Mouse (Mus musculus): ENCODE measurements at regions not wholly inside any gene's neighbourhood (a gene's known extent, or its start where the extent isn't known, plus 50 kb on each side); places are given as distances from the start of the nearest gene placed in this dataset.

- TF ChIP-seq EP300 (IDR thresholded peaks at IDR 0.05; ENCODE audit: low read depth) (no peak), CTCF (IDR thresholded peaks at IDR 0.05; ENCODE audit: low read depth) (no peak)
- no peak overlapping the region for H3K4me3 ChIP-seq (ENCODE audit: low read depth, low read length)
- peak overlapping the region; percentile 84; the same call in 1 of the 2 replicates for H3K27ac ChIP-seq (ENCODE audit: low read depth)
- H3K9ac ChIP-seq (replicated peaks; ENCODE audit: low read depth, low read length): no peak overlapping the region
- H3K4me2 ChIP-seq (ENCODE audit: low read depth, low read length): no peak overlapping the region; the same call in 1 of the 2 replicates
- H3K36me3 ChIP-seq (replicated peaks; ENCODE audit: control insufficient read depth, insufficient read depth, low read length): no peaks in the 10 kb centered on the region
- H3K9me3 ChIP-seq (replicated peaks; ENCODE audit: control insufficient read depth, low read length): no peaks in the 10 kb centered on the region
- no peak for ATAC-seq (ENCODE audit: insufficient read depth, low read depth)
- H3K27me3 ChIP-seq (ENCODE audit: control insufficient read depth, insufficient read depth, low read length): no peaks in the 10 kb centered on the region
- H3K4me1 ChIP-seq (ENCODE audit: control insufficient read depth, insufficient read depth): peaks cover 14% of the 10 kb centered on the region
- 40% methylated on average over 3 of the region's 3 CpGs for WGBS
- DNase-seq (ENCODE audit: low spot score): peak; percentile 25
Observed at GRCm38 (mm10) chr15:36373481-36373880, 634.1 kb downstream of the Zfp706 start.

GRCm38 (mm10) chr15:36371382-36371781, 636.2 kb downstream of the Zfp706 start:
- H3K27ac ChIP-seq (ENCODE audit: low read depth): no peak overlapping the region
- ATAC-seq (ENCODE audit: insufficient read depth, low read depth) (no peak), DNase-seq (ENCODE audit: low spot score) (no peak)
- no peak overlapping the region for H3K4me3 ChIP-seq (ENCODE audit: low read depth, low read length)
- no peaks in the 10 kb centered on the region for H3K27me3 ChIP-seq (ENCODE audit: control insufficient read depth, insufficient read depth, low read length)
- no peak overlapping the region for H3K9ac ChIP-seq (replicated peaks; ENCODE audit: low read depth, low read length)
- H3K36me3 ChIP-seq (replicated peaks; ENCODE audit: control insufficient read depth, insufficient read depth, low read length): no peaks in the 10 kb centered on the region
- no peaks in the 10 kb centered on the region for H3K9me3 ChIP-seq (replicated peaks; ENCODE audit: control insufficient read depth, low read length)
- TF ChIP-seq EP300 (IDR thresholded peaks at IDR 0.05; ENCODE audit: low read depth) (no peak), CTCF (IDR thresholded peaks at IDR 0.05; ENCODE audit: low read depth) (no peak)
- H3K4me1 ChIP-seq (ENCODE audit: control insufficient read depth, insufficient read depth): peaks cover 14% of the 10 kb centered on the region
- H3K4me2 ChIP-seq (ENCODE audit: low read depth, low read length): no peak overlapping the region

- no peak for TF ChIP-seq CTCF (IDR thresholded peaks at IDR 0.05; ENCODE audit: low read depth)
- TF ChIP-seq EP300 (IDR thresholded peaks at IDR 0.05; ENCODE audit: low read depth): no peak
- H3K9me3 ChIP-seq (replicated peaks; ENCODE audit: control insufficient read depth, low read length): no peaks in the 10 kb centered on the region
- DNase-seq (ENCODE audit: low spot score): no peak
- H3K4me1 ChIP-seq (ENCODE audit: control insufficient read depth, insufficient read depth): peaks cover 14% of the 10 kb centered on the region
- no peak overlapping the region for H3K4me3 ChIP-seq (ENCODE audit: low read depth, low read length)
- ATAC-seq (ENCODE audit: insufficient read depth, low read depth): no peak
- H3K4me2 ChIP-seq (ENCODE audit: low read depth, low read length): no peak overlapping the region
- no peak overlapping the region for H3K27ac ChIP-seq (ENCODE audit: low read depth)
- no peak overlapping the region for H3K9ac ChIP-seq (replicated peaks; ENCODE audit: low read depth, low read length)
- WGBS: 89% methylated on average over 4 of the region's 4 CpGs
- H3K27me3 ChIP-seq (ENCODE audit: control insufficient read depth, insufficient read depth, low read length): no peaks in the 10 kb centered on the region
- no peaks in the 10 kb centered on the region for H3K36me3 ChIP-seq (replicated peaks; ENCODE audit: control insufficient read depth, insufficient read depth, low read length)
Observed at GRCm38 (mm10) chr15:36370906-36371305, 636.7 kb downstream of the Zfp706 start.

- no peak overlapping the region for H3K9ac ChIP-seq (replicated peaks; ENCODE audit: low read depth, low read length)
- no peak for ATAC-seq (ENCODE audit: insufficient read depth, low read depth)
- H3K4me2 ChIP-seq (ENCODE audit: low read depth, low read length): no peak overlapping the region
- no peaks in the 10 kb centered on the region for H3K9me3 ChIP-seq (replicated peaks; ENCODE audit: control insufficient read depth, low read length)
- H3K4me3 ChIP-seq (ENCODE audit: low read depth, low read length): no peak overlapping the region
- no peaks in the 10 kb centered on the region for H3K4me1 ChIP-seq (ENCODE audit: control insufficient read depth, insufficient read depth)
- H3K36me3 ChIP-seq (replicated peaks; ENCODE audit: control insufficient read depth, insufficient read depth, low read length): no peaks in the 10 kb centered on the region
- H3K27me3 ChIP-seq (ENCODE audit: control insufficient read depth, insufficient read depth, low read length): no peaks in the 10 kb centered on the region
- H3K27ac ChIP-seq (ENCODE audit: low read depth): no peak overlapping the region
- TF ChIP-seq CTCF (IDR thresholded peaks at IDR 0.05; ENCODE audit: low read depth) (no peak), EP300 (IDR thresholded peaks at IDR 0.05; ENCODE audit: low read depth) (no peak)
- no peak for DNase-seq (ENCODE audit: low spot score)
Observed at GRCm38 (mm10) chr15:36367296-36367695, 640.3 kb downstream of the Zfp706 start.

- Histone ChIP-seq H3K4me3 (ENCODE audit: low read depth, low read length) (no peak overlapping the region), H3K27me3 (ENCODE audit: control insufficient read depth, insufficient read depth, low read length) (no peaks in the 10 kb centered on the region), H3K4me2 (ENCODE audit: low read depth, low read length) (no peak overlapping the region), H3K4me1 (ENCODE audit: control insufficient read depth, insufficient read depth) (no peaks in the 10 kb centered on the region), H3K36me3 (replicated peaks; ENCODE audit: control insufficient read depth, insufficient read depth, low read length) (no peaks in the 10 kb centered on the region), H3K9ac (replicated peaks; ENCODE audit: low read depth, low read length) (no peak overlapping the region), H3K27ac (ENCODE audit: low read depth) (no peak overlapping the region), H3K9me3 (replicated peaks; ENCODE audit: control insufficient read depth, low read length) (no peaks in the 10 kb centered on the region)
- TF ChIP-seq CTCF (IDR thresholded peaks at IDR 0.05; ENCODE audit: low read depth) (no peak), EP300 (IDR thresholded peaks at IDR 0.05; ENCODE audit: low read depth) (no peak)
- ATAC-seq (ENCODE audit: insufficient read depth, low read depth) (no peak), DNase-seq (ENCODE audit: low spot score) (no peak)
Observed at GRCm38 (mm10) chr15:36364757-36365156, 642.8 kb downstream of the Zfp706 start.

- no peaks in the 10 kb centered on the region for H3K9me3 ChIP-seq (replicated peaks; ENCODE audit: control insufficient read depth, low read length)
- ATAC-seq (ENCODE audit: insufficient read depth, low read depth): 0 out of 2 replicates have a peak, but pooled peaks have one; percentile 14
- H3K9ac ChIP-seq (replicated peaks; ENCODE audit: low read depth, low read length): no peak overlapping the region
- no peaks in the 10 kb centered on the region for H3K27me3 ChIP-seq (ENCODE audit: control insufficient read depth, insufficient read depth, low read length)
- no peaks in the 10 kb centered on the region for H3K4me1 ChIP-seq (ENCODE audit: control insufficient read depth, insufficient read depth)
- H3K27ac ChIP-seq (ENCODE audit: low read depth): no peak overlapping the region
- no peak overlapping the region for H3K4me2 ChIP-seq (ENCODE audit: low read depth, low read length)
- no peak for DNase-seq (ENCODE audit: low spot score)
- no peaks in the 10 kb centered on the region for H3K36me3 ChIP-seq (replicated peaks; ENCODE audit: control insufficient read depth, insufficient read depth, low read length)
- no peak overlapping the region for H3K4me3 ChIP-seq (ENCODE audit: low read depth, low read length)
- WGBS: 27% methylated on average over 5 of the region's 5 CpGs
- no peak for TF ChIP-seq EP300 (IDR thresholded peaks at IDR 0.05; ENCODE audit: low read depth)
- TF ChIP-seq CTCF (IDR thresholded peaks at IDR 0.05; ENCODE audit: low read depth): no peak
Observed at GRCm38 (mm10) chr15:36364062-36364461, 643.5 kb downstream of the Zfp706 start.
